Mouse (Mus musculus): ENCODE data around the gene Usp20.

DNA sequence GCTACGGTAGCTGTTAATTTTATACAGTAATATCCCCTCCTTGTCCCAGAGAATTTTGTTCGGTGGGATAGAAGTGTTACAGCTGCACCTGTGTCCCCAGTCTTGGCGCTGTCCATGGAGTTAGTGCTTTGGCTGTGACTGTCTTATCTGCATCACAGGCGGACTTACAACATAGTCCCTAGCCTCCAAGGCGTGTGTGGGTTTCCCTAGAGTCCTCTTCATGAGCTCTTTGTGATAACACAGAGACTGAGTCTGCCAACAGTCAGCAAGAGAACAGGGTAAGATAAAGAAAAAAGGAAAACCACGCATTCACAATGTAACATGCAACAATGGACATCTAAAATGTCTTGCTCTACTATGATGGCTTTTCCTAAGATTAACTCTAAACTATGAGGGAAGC is 66.0 kb downstream of the Usp20 start:
- TF ChIP-seq CTCF (IDR thresholded peaks at IDR 0.05; ENCODE audit: extremely low read depth, insufficient read depth, insufficient read length, insufficient replicate concordance) (no peak), POLR2A (IDR thresholded peaks at IDR 0.05; ENCODE audit: low read depth, low read length) (no peak)

Data from spleen, adult 2 months (tissue).